Mouse (Mus musculus) c-Kit-positive CD71-negative TER-119-negative erythroid progenitor cells, embryonic 14.5 days (primary cell): ENCODE results near the gene Slc6a6.

Experiments used
- DNase-seq: peaks from one replicate; pipeline ENCODE4 v3.0.0-alpha.2; 2013; ENCODE audit warnings: low read depth

Slc6a6 gene

GRCm38 (mm10) chr6:91683602-91684473 is at the start of gene Slc6a6:
Slc6a6 (plus strand) TSS chr6:91684053.
- peak; percentile 70 for DNase-seq

- no peak for DNase-seq
Observed at GRCm38 (mm10) chr6:91634417-91634816, 49.4 kb upstream of the Slc6a6 start.

- DNase-seq, result no peak
Observed at GRCm38 (mm10) chr6:91634876-91635275, 49.0 kb upstream of the Slc6a6 start.

GRCm38 (mm10) chr6:91638204-91638995 is 45.5 kb upstream of the Slc6a6 start:
- no peak for DNase-seq

DNA sequence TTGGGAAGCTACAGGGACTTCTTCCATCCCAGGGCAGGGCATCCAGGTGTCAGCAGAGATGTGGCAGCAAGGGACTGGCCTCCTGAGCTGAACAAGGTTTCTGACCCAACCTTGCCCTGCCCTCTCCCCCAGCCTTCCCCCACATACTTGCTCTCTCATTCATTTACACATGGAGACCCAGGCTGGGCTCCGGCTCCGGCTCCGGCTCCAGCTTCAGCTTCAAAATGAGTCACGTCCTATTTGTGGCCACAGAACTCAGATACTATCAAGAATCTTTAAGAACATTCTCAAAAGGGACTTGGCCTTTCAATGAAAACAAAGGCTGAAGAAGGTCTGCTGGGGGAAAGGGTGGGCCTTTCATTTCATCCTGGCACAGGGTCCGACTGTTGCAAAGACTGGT is 40.8 kb upstream of the Slc6a6 start:
- DNase-seq, result no peak

DNA sequence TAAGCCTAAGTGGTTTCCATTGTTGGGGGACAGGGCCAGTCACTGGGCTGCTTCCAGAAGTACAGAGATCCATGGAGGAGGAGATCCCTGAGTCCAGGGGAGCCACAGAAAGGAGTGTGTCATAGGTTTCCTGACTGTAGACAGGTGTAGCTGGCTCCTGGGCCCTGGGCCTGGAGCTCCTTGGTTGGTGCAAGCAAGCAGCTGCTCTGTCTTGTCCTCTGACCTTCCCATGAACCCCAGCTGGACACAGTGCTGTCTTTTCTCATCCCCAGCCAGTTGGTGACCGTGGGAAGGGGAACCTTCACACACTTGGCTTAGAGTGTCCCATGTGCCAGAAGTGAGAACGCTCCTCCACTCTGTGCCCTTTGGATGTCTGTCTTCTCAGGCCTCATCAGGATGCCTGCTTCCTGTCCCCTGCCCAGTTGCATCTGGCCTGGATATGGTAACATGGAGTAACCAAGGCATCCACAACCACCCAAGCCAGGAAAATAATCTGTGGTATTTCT is 40.4 kb upstream of the Slc6a6 start:
- no peak for DNase-seq

- DNase-seq, result no peak
Observed at GRCm38 (mm10) chr6:91646019-91646418, 37.8 kb upstream of the Slc6a6 start.

DNA sequence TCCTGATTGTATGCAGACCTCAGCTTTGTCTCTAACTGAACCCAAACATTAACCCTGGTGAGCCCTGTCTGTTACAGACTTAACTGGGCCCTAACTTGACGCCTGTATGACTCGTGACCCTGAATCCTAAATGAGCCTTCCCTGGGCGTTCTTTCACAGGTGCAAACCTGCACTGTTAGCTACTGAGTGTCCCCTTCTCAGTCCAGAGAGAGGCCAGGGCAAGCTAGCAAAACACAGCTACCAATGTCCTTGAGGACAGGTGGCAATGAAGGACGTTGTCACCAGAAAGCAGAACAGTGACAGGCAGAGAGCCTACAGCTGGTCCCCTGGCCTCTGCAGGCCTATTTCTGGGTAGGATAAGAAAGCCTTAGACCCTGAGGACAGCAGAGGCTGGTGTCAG is 37.0 kb upstream of the Slc6a6 start:
- DNase-seq, result no peak

DNA sequence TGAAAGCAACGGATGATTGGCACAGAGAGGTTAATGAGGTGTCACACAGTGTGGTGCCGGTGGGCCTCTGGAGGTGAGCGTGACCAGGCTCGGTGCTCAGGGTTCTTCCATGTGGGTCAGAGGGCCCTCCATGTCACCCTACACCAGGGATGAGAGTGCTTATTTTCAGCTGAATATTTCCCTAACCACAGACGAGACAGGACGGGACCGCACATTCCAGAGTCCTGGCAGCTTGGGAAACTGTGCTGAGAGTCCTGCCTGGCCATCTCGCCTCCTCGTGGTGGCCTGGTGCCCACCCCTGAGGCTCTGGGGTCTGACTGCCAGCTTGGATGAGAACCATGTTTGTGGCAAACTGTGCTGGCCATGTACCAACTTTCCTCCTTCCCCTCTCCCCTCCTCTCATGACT is 36.5 kb upstream of the Slc6a6 start:
- no peak for DNase-seq

DNA sequence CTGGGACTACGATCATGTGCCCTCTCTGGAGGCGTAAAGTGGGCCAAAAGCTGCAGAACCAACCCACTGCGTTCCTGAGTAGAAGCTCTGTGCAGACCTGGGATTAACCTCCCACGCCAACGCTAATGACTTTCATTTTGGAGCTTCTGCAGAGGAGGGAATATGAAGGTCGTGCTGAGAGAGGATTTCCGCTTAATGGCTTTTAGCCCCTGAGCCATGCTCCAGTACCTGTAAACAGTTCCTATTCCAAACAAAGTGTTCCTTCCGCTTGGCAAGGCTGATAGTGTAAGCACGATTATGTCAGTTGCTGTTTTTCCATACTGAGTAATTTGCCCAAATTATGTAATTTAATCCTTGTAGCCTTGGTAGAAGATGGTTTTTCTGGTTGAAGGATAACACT is 33.6 kb upstream of the Slc6a6 start:
- DNase-seq, result no peak

DNA sequence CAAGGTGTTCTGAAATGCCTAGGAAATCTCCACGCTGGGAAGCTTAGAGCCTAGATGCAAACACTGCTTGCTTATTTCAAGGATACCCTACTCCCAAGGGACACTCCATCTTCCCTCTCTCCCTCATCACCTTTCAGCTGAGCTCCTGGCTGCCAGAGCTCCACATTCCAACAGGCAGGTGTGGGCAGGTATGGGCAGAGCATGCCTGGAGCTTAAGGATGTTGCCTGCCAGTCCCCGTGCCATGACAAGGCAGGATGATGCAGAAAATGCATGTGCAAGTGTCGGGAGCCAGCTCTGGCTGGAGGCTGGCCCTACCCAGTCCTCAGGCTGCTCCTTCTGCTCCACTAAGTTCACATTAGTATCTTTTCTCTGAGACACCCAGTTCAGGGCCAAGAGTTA is 31.6 kb upstream of the Slc6a6 start:
- no peak for DNase-seq

DNA sequence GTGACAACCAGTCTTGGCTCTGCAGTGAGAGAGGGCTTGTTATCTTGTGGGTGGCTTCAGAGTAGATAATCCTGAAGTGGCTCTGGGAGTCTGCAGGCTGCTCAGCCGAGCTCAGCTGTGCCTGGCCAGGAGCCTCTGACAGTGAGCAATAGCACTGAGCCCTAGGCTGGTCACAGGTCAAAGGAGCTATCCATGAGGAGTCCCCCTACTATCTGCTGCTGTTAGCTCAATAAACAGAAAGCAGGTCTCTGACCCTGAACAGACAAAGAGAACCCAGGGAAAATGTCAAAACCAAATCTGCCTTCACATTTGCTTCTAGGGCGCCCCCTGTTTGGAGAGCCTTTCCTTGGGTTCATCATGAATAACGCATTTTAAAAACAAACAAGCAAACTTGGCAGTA is 28.6 kb upstream of the Slc6a6 start:
- no peak for DNase-seq

DNA sequence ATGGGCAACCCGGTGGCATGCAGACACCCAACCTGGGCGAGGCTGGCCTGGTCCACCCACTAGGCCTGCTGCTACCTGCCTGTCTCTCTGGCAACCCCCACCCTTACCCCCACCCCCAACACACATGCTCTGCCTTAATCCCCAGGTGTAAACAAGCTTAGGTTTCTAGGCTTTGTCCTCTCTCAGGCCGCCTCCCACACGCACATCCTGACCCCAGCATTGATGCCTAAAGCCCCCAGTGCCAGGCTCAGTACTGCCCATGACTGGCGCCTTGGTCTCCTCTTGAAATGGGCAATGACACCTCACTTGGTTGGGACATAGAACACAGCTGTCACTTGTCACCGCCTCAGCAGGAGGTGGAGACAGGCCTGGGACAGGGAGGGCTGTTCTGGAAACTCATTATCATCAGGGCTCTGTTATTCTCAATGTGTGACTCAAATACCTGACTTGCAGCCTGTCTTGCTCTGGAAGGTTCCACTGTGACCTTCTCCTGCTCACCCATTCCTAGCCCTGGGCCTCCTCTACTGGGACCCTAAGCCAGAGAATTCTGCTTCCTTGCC is 27.9 kb upstream of the Slc6a6 start:
- DNase-seq, result no peak

GRCm38 (mm10) chr6:91658288-91658687 is 25.6 kb upstream of the Slc6a6 start:
- DNase-seq, result no peak

- peak; percentile 14 for DNase-seq
Observed at GRCm38 (mm10) chr6:91659841-91660509, 23.9 kb upstream of the Slc6a6 start.

- no peak for DNase-seq
Observed at GRCm38 (mm10) chr6:91662301-91662700, 21.6 kb upstream of the Slc6a6 start.

DNA sequence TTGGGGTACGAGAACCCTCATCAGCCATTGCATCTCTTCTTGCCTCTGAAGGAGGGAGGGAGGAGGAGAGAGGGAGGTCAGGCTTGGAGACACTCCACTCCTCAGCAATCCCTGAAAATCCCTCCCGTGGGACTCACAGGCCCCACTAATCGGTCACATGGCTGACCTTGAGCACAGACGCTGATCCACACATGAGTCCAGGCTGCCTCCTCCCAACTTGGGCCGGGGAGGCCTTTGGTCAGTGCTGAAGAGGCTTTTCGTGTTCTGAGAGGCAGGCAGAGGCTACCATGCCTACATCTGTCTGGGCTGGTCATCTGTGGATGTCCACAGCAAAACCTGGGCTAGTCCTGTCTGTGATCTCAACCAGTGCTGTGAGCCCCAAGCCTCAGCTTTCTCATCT is 20.2 kb upstream of the Slc6a6 start:
- DNase-seq, result no peak

DNA sequence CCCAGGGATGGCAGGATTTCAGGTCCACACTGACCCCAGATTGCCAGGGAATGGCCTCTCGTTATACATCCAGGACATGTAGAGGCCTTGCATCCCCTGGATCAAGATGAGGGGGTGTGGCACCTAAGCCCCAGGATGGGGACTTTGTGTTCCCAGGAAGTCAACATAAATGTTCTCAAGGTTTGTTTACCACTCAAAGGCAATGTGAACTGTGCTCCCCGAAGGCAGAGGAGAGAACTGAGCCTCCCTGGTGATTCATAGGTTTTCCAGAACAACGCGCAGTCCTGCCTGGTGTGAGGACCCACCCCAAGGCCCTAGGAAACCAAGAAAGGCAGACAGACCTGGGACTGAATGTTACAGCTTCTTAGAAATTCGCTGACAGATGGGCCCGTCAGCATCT is 18.6 kb upstream of the Slc6a6 start:
- no peak for DNase-seq

GRCm38 (mm10) chr6:91665990-91666700 is 17.7 kb upstream of the Slc6a6 start:
- DNase-seq, result no peak

GRCm38 (mm10) chr6:91667141-91667540 is 16.7 kb upstream of the Slc6a6 start:
- no peak for DNase-seq

DNA sequence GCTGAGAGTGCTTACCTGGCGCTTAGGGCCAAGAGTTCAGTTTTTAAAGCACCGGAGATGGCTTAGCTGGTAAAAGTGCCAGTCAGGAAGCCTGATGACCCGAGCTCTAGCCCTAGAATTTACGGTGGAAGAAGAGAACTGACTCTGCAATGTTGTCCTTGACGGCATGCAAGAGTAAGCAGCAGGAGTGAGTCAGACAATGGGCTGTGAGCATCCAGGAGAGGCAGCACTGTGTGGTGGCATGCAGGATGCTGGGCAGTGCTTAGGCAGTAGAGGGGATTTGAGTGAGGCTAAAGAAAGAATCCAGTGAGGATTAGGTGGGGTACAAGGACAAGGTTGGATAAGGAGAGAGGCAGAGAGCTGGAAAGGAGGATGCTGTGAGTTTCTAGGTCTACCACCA is 15.6 kb upstream of the Slc6a6 start:
- DNase-seq, result no peak

GRCm38 (mm10) chr6:91669270-91669669 is 14.6 kb upstream of the Slc6a6 start:
- no peak for DNase-seq
